Mouse (Mus musculus) embryonic facial prominence, embryonic 12.5 days (tissue): ENCODE results near the gene Gabrd. TPM values are rescaled to one million over a fixed set of nuclear protein-coding genes. Genes with fewer than 3 reads are reported as not detected.

Source experiments
- ATAC-seq: fragments of 200-750 bp; cut with Nextera tagmentation; 2 replicates; pipeline ENCODE4 v1.8.0; 2017; ENCODE audit not compliant: insufficient number of reproducible peaks, insufficient read depth, low FRiP score, low TSS enrichment
- H3K27ac ChIP-seq: fragments of 300-500 bp; sonication (generic); 2 replicates; pipeline ENCODE4 v1.5.1; 2016; ENCODE audit warnings: mild to moderate bottlenecking
- H3K27me3 ChIP-seq: fragments of 300-500 bp; sonication (generic); 2 replicates; pipeline ENCODE4 v1.6.1; 2016; ENCODE audit warnings: mild to moderate bottlenecking, moderate library complexity
- H3K36me3 ChIP-seq: fragments of 300-500 bp; sonication (generic); 2 replicates; pipeline ENCODE4 v1.6.1; 2016; ENCODE audit warnings: mild to moderate bottlenecking
- H3K4me1 ChIP-seq: fragments of 300-500 bp; sonication (generic); 2 replicates; pipeline ENCODE4 v1.6.1; 2016
- H3K4me2 ChIP-seq: fragments of 300-500 bp; sonication (generic); replicated peaks from 2 replicates; pipeline ENCODE4 v1.6.1; 2016; ENCODE audit warnings: mild to moderate bottlenecking, moderate library complexity
- H3K4me3 ChIP-seq: fragments of 300-500 bp; sonication (generic); 2 replicates; pipeline ENCODE4 v1.5.1; 2016; ENCODE audit warnings: mild to moderate bottlenecking
- H3K9ac ChIP-seq: fragments of 300-500 bp; sonication (generic); 2 replicates; pipeline ENCODE4 v1.6.1; 2016; ENCODE audit warnings: mild to moderate bottlenecking, moderate library complexity
- H3K9me3 ChIP-seq: fragments of 300-500 bp; sonication (generic); 2 replicates; pipeline ENCODE4 v1.6.1; 2016; ENCODE audit warnings: mild to moderate bottlenecking, moderate library complexity
- WGBS: fragments of 180-500 bp; shearing (Covaris S2); methylation state at CpG from one replicate; pipeline ENCODE4 v1.1.7; 2016; 5-methylcytosine and 5-hydroxymethylcytosine counted together
- polyA plus RNA-seq: library from polyadenylated mRNA; unstranded; fragments of >200 nt; fragmentation: Nextera tagmentation; extraction: Ambion mirVana; gene quantifications from 2 replicates; pipeline ENCODE4 v1.2.1, GENCODE M21; 2016

Gabrd gene
- polyA plus RNA-seq, 1 experiment from 2014 or later: not detected

- no peak for ATAC-seq
- H3K36me3 ChIP-seq: no peaks in the 10 kb centered on the region
- no peak overlapping the region for H3K4me3 ChIP-seq
- H3K4me1 ChIP-seq: no peaks in the 10 kb centered on the region
- H3K4me2 ChIP-seq: no peak overlapping the region
- no peaks in the 10 kb centered on the region for H3K27me3 ChIP-seq
- 88% methylated on average over 12 of the region's 12 CpGs for WGBS
- H3K27ac ChIP-seq: no peak overlapping the region
- H3K9me3 ChIP-seq: no peaks in the 10 kb centered on the region
- no peak overlapping the region for H3K9ac ChIP-seq
Observed at GRCm38 (mm10) chr4:155336284-155337050, 61.4 kb downstream of the Gabrd start.

Other genes with a start within 250 kb of the Gabrd start
- gene Ski, start 175.5 kb downstream of the Gabrd start, polyA plus RNA-seq: 16.8 and 17.7 TPM in 2 replicates
- 85.1 and 87.4 TPM in 2 replicates for gene Faap20, start 148.3 kb downstream of the Gabrd start, polyA plus RNA-seq
- gene Prkcz, start 36.8 kb downstream of the Gabrd start, polyA plus RNA-seq: 11.0 and 12.2 TPM in 2 replicates
- 4.9 and 6.9 TPM in 2 replicates for gene Cfap74, start 11.1 kb upstream of the Gabrd start, polyA plus RNA-seq
- gene Tmem52, start 71.0 kb upstream of the Gabrd start, polyA plus RNA-seq: not detected in 2 replicates
- gene Gnb1, start 93.2 kb upstream of the Gabrd start, polyA plus RNA-seq: 570 and 588 TPM in 2 replicates
- 96.6 and 101 TPM in 2 replicates for gene Nadk, start 164.3 kb upstream of the Gabrd start, polyA plus RNA-seq
- gene Slc35e2, start 203.3 kb upstream of the Gabrd start, polyA plus RNA-seq: 11.4 and 12.5 TPM in 2 replicates
- gene Cdk11b, start 226.7 kb upstream of the Gabrd start, polyA plus RNA-seq: 78.3 and 86.6 TPM in 2 replicates
- gene Gm10563, start 247.3 kb upstream of the Gabrd start, polyA plus RNA-seq: not detected in 2 replicates